ENCODE assay signal across 25 mouse cellular contexts in the genomic region with DNA sequence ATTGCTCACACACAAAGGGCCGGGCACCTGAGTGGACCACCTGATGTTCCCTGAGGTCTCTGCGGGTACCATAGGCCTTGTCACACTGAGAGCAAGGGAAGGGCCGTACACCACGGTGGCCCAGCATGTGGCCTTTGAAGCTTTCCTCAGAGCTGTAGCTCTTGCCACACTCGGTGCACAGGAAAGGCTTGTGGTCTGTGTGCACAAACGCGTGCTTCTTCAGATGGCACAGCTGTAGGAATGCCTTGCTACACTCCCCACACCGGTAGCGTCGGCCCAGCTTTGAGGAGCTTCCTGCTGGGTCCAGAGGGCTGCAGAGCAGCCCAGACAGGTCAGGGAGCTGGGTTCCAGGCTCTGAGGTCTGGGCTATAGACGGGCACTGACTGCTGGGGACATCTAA. TPM values are rescaled to one million over a fixed set of nuclear protein-coding genes. Genes with fewer than 3 reads are reported as not detected.
DNase-seq lines count a peak whose midpoint lies in the region; ATAC-seq and TF ChIP-seq lines count a peak whose summit lies in the region.
"Had no signal": no experiment of that assay in that cellular context is flagged by ENCODE, and none has a peak within 500 bp of the region (broad histone marks: within the 10 kb centered on the region; RNA-seq: fewer than 3 reads in every experiment).

No protein-coding gene starts in this region.

- 73% methylated on average over 11 of the region's 11 CpGs for WGBS in spleen, adult 2 months

- peak overlapping the region; percentile 42 for H3K27ac ChIP-seq in spleen, adult 2 months (ENCODE audit: insufficient read depth, low read length)
- H3K27ac ChIP-seq: embryonic facial prominence, embryonic 10.5 days; forebrain, embryonic 15.5 days; heart, adult 2 months; hindbrain, embryonic 14.5 days; kidney, postnatal 0 days; midbrain, embryonic 13.5 days; neural tube, embryonic 12.5 days had no signal

- H3K36me3 ChIP-seq in spleen, adult 2 months (ENCODE audit: control insufficient read depth, insufficient read depth, low read length), result peaks cover 18% of the 10 kb centered on the region
- peaks cover 39% of the 10 kb centered on the region for H3K36me3 ChIP-seq in myocyte (ENCODE audit: control insufficient read depth, insufficient read depth)

- no peak for TF ChIP-seq POLR2A in spleen, adult 2 months (IDR thresholded peaks at IDR 0.05; ENCODE audit: low read depth, low read length)
- TF ChIP-seq POLR2A in myocyte (IDR thresholded peaks at IDR 0.05; ENCODE audit: insufficient read length, low read depth), result no peak

- ATAC-seq in cerebellum, adult (ENCODE audit: insufficient number of reproducible peaks, low FRiP score, low TSS enrichment), result no peak
- ATAC-seq: activated CD4-positive, CD25-positive, alpha-beta regulatory T cell, adult 4 months; forebrain, embryonic 15.5 days; lung, postnatal 0 days; midbrain, embryonic 13.5 days had no signal

- H3K4me2 ChIP-seq in myocyte (ENCODE audit: low read depth), result no peak overlapping the region
- H3K4me2 ChIP-seq: forebrain, embryonic 15.5 days; hindbrain, embryonic 14.5 days; midbrain, embryonic 13.5 days; neural tube, embryonic 12.5 days had no signal

- H3K27me3 ChIP-seq in spleen, adult 2 months (ENCODE audit: control insufficient read depth, insufficient read depth, low read length), result no peaks in the 10 kb centered on the region
- no peaks in the 10 kb centered on the region for H3K27me3 ChIP-seq in myocyte (ENCODE audit: control insufficient read depth, insufficient read depth, insufficient read length)
- H3K27me3 ChIP-seq: CH12.LX; forebrain, embryonic 15.5 days; megakaryocyte, embryonic 14.5 days; midbrain, embryonic 13.5 days; neural tube, embryonic 12.5 days had no signal

- H3K79me2 ChIP-seq in myocyte (ENCODE audit: control insufficient read depth, insufficient read depth), result peaks cover 36% of the 10 kb centered on the region

- H3K4me1 ChIP-seq in spleen, adult 2 months (ENCODE audit: control insufficient read depth, insufficient read depth, insufficient read length), result 0 out of 2 replicates have a peak, but pooled peaks cover 2% of the 10 kb centered on the region

- no peak overlapping the region for H3ac ChIP-seq in myocyte (ENCODE audit: control insufficient read depth, insufficient read length)

- TF ChIP-seq CTCF in spleen, adult 2 months (IDR thresholded peaks at IDR 0.05; ENCODE audit: extremely low read depth, insufficient read depth, insufficient read length, insufficient replicate concordance), result no peak

- H3K4me3 ChIP-seq in spleen, adult 2 months (ENCODE audit: extremely low read depth, insufficient read depth, insufficient read length), result no peak overlapping the region
- no peak overlapping the region for H3K4me3 ChIP-seq in myocyte
- H3K4me3 ChIP-seq: embryonic facial prominence, embryonic 10.5 days; forebrain, embryonic 15.5 days; heart, adult 2 months; megakaryocyte, embryonic 14.5 days; midbrain, embryonic 13.5 days; neural tube, embryonic 12.5 days had no signal

- no peak for DNase-seq in spleen, adult 2 months (ENCODE audit: low read depth in 1 of 2, low spot score in 2 of 2)
- no peak for DNase-seq in spleen, adult 12 weeks (ENCODE audit: low spot score)
- DNase-seq in thymus, postnatal 14 days, result peak; percentile 83
- no peak for DNase-seq in yolk sac, embryonic 10.5 days (ENCODE audit: low spot score)
- DNase-seq in lung, postnatal 10 days, result no peak
- DNase-seq: adrenal gland, postnatal 10 days; cerebellum, adult 9-11 months; gastrocnemius, postnatal 14 days; heart, adult 2 months; heart, postnatal 4 days; kidney, adult 2 months; right cerebral cortex, postnatal 14 days; spleen, adult 18-20 months had no signal

TF ChIP-seq in myocyte, 11 proteins besides CTCF, POLR2A, EP300 and RAD21:
- TF ChIP-seq POLR2AphosphoS2 (IDR thresholded peaks at IDR 0.05; ENCODE audit: insufficient read length, low read depth) (peak; percentile 18), TCF3 (IDR thresholded peaks at IDR 0.05; ENCODE audit: insufficient read length, low read depth) (no peak)

RNA-seq across cellular contexts. Expression of gene Zfp408, which starts 3.8 kb away (rescaled TPM):
- polyA plus RNA-seq in spleen, adult 2 months (2012; rRNA removed), result 13.3 and 17.4 TPM in 2 replicates
- 11.8 TPM for polyA plus RNA-seq in myocyte (2012; fragmentation: generic; extraction: Trizol)

RNA-seq across cellular contexts. Expression of gene Arhgap1, which starts 3.8 kb away (rescaled TPM):
- 66.7 and 76.9 TPM in 2 replicates for polyA plus RNA-seq in spleen, adult 2 months (2012; rRNA removed)
- polyA plus RNA-seq in myocyte (2012; fragmentation: generic; extraction: Trizol), result 52.7 TPM

RNA-seq across cellular contexts. Expression of gene F2, which starts 9.6 kb away (rescaled TPM):
- polyA plus RNA-seq in spleen, adult 2 months (2012; rRNA removed), result 0.30 and 0.36 TPM in 2 replicates
- 6.2 TPM for polyA plus RNA-seq in myocyte (2012; fragmentation: generic; extraction: Trizol)
- polyA plus RNA-seq: heart, adult 2 months; midbrain, embryonic 13.5 days had no signal
